In the genomic region with DNA sequence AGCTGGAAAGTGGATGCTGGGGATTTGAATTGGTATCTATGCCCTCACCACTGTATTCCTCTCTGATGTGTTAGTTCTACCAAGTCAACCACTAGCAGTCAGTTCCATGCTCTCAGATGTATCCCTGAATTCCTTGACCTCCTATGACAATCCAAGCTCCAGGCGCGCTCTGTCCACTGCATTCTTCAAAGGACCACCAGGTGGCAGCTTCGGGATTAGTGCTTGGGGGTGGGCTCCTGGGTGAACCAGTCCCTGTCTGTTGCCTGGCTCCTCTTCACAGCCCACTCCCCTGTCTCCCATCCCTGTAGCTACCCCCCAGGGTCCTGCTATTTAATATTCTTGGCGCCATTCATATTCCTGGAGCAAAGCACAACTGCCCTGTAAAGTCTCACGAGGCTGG, we compare ENCODE assay signal across 9 mouse cellular contexts. TPM values are rescaled to one million over a fixed set of nuclear protein-coding genes. Genes with fewer than 3 reads are reported as not detected.
DNase-seq lines count a peak whose midpoint lies in the region; ATAC-seq and TF ChIP-seq lines count a peak whose summit lies in the region.
"Had no signal": no experiment of that assay in that cellular context is flagged by ENCODE, and none has a peak within 500 bp of the region (broad histone marks: within the 10 kb centered on the region; RNA-seq: fewer than 3 reads in every experiment).

No protein-coding gene starts in this region.

- H3K36me3 ChIP-seq in forebrain, embryonic 10.5 days (replicated peaks), result no peaks in the 10 kb centered on the region
- H3K36me3 ChIP-seq in forebrain, embryonic 16.5 days (ENCODE audit: control insufficient read depth, insufficient read depth), result no peaks in the 10 kb centered on the region
- no peaks in the 10 kb centered on the region for H3K36me3 ChIP-seq in liver, adult 2 months (ENCODE audit: control insufficient read depth, insufficient read depth, low read length)
- H3K36me3 ChIP-seq in liver, embryonic 11.5 days (ENCODE audit: control insufficient read depth, insufficient read depth, low read length), result no peaks in the 10 kb centered on the region
- H3K36me3 ChIP-seq: liver, embryonic 15.5 days had no signal

- peaks cover 26% of the 10 kb centered on the region for H3K27me3 ChIP-seq in forebrain, embryonic 10.5 days (ENCODE audit: poor library complexity, severe bottlenecking)
- H3K27me3 ChIP-seq in forebrain, embryonic 16.5 days (replicated peaks; ENCODE audit: control insufficient read depth, insufficient read depth, low read length), result 0 out of 2 replicates have a peak, but pooled peaks cover 2% of the 10 kb centered on the region
- 0 out of 2 replicates have a peak, but pooled peaks cover 3% of the 10 kb centered on the region for H3K27me3 ChIP-seq in liver, adult 2 months (ENCODE audit: control insufficient read depth, insufficient read depth, low read length)
- 0 out of 2 replicates have a peak, but pooled peaks cover 6% of the 10 kb centered on the region for H3K27me3 ChIP-seq in liver, embryonic 11.5 days (replicated peaks; ENCODE audit: control insufficient read depth, insufficient read depth, low read length)

- no peak for TF ChIP-seq POLR2A in liver, adult 2 months (IDR thresholded peaks at IDR 0.05; ENCODE audit: extremely low read depth, insufficient read depth, low read length)

- TF ChIP-seq CTCF in liver, adult 2 months (IDR thresholded peaks at IDR 0.05; ENCODE audit: low read depth, low read length), result peak; percentile 44

- H3K27ac ChIP-seq in forebrain, embryonic 10.5 days, result peak overlapping the region; percentile 90; the same call in 1 of the 2 replicates
- H3K27ac ChIP-seq in forebrain, embryonic 16.5 days (ENCODE audit: low read length), result no peak overlapping the region
- H3K27ac ChIP-seq in liver, adult 2 months (replicated peaks; ENCODE audit: insufficient read depth, low read depth, low read length), result no peak overlapping the region
- no peak overlapping the region for H3K27ac ChIP-seq in liver, embryonic 11.5 days (ENCODE audit: low read depth, low read length)
- H3K27ac ChIP-seq: liver, embryonic 15.5 days had no signal

- H3K4me3 ChIP-seq in forebrain, embryonic 10.5 days, result no peak overlapping the region
- H3K4me3 ChIP-seq in forebrain, embryonic 16.5 days (replicated peaks; ENCODE audit: low read length), result no peak overlapping the region
- H3K4me3 ChIP-seq in liver, adult 2 months (ENCODE audit: insufficient read depth, low read depth, low read length), result no peak overlapping the region
- no peak overlapping the region for H3K4me3 ChIP-seq in liver, embryonic 11.5 days (ENCODE audit: low read depth, low read length)
- H3K4me3 ChIP-seq: liver, embryonic 15.5 days had no signal

- H3K4me1 ChIP-seq in forebrain, embryonic 10.5 days, result peaks cover 61% of the 10 kb centered on the region
- H3K4me1 ChIP-seq in forebrain, embryonic 16.5 days (replicated peaks; ENCODE audit: control insufficient read depth, insufficient read depth, low read length), result peaks cover 38% of the 10 kb centered on the region
- H3K4me1 ChIP-seq in liver, adult 2 months (ENCODE audit: control insufficient read depth, insufficient read depth, low read length), result no peaks in the 10 kb centered on the region
- peaks cover 20% of the 10 kb centered on the region for H3K4me1 ChIP-seq in liver, embryonic 11.5 days (replicated peaks; ENCODE audit: control insufficient read depth, insufficient read depth, low read length)

- ATAC-seq in forebrain, embryonic 16.5 days, result no peak
- ATAC-seq in liver, embryonic 11.5 days (replicated peaks; ENCODE audit: low FRiP score), result no peak

- peak; percentile 81 for DNase-seq in forebrain, embryonic 10.5 days (ENCODE audit: extremely low spot score, low spot score)
- no peak for DNase-seq in liver, adult 2 months (ENCODE audit: extremely low read depth, low read depth, low spot score)
- no peak for DNase-seq in liver, embryonic 11.5 days (ENCODE audit: low spot score)
- peak; percentile 87 for DNase-seq in R1 (ENCODE audit: low read depth, low spot score)
- DNase-seq in kidney, postnatal 36 days, result peak; percentile 37 to 71
- DNase-seq in thymus, postnatal 36 days, result peak; percentile 23 to 31
- DNase-seq in left cerebral cortex, adult 8-10 months (ENCODE audit: low spot score in 2 of 2), result no peak

- 9% methylated on average over 5 of the region's 5 CpGs for WGBS in forebrain, embryonic 10.5 days
- WGBS in forebrain, embryonic 16.5 days, result 6% methylated on average over 5 of the region's 5 CpGs
- WGBS in liver, adult 2 months, result 46% methylated on average over 5 of the region's 5 CpGs
- WGBS in liver, embryonic 11.5 days, result 21% methylated on average over 5 of the region's 5 CpGs

- H3K79me2 ChIP-seq in liver, adult 2 months (ENCODE audit: control insufficient read depth, insufficient read depth, low read length), result no peaks in the 10 kb centered on the region

- no peaks in the 10 kb centered on the region for H3K9me3 ChIP-seq in forebrain, embryonic 10.5 days
- no peaks in the 10 kb centered on the region for H3K9me3 ChIP-seq in forebrain, embryonic 16.5 days (ENCODE audit: control insufficient read depth, low read length)
- H3K9me3 ChIP-seq in liver, embryonic 11.5 days (ENCODE audit: control insufficient read depth, low read length), result no peaks in the 10 kb centered on the region
- H3K9me3 ChIP-seq: liver, embryonic 15.5 days had no signal

- H3K9ac ChIP-seq in forebrain, embryonic 16.5 days (replicated peaks; ENCODE audit: low read depth, low read length), result no peak overlapping the region
- no peak overlapping the region for H3K9ac ChIP-seq in liver, adult 2 months (ENCODE audit: low read depth, low read length)
- H3K9ac ChIP-seq in liver, embryonic 11.5 days (ENCODE audit: low read depth, low read length), result no peak overlapping the region
- H3K9ac ChIP-seq: liver, embryonic 15.5 days had no signal

- H3K4me2 ChIP-seq in forebrain, embryonic 16.5 days (ENCODE audit: low read length), result no peak overlapping the region
- no peak overlapping the region for H3K4me2 ChIP-seq in liver, embryonic 11.5 days
- H3K4me2 ChIP-seq: liver, embryonic 15.5 days had no signal

RNA-seq across cellular contexts. Expression of a gene that starts 1.5 kb away (rescaled TPM):
- polyA plus RNA-seq in forebrain, embryonic 10.5 days (2016; fragmentation: Nextera tagmentation; extraction: Ambion mirVana), result 30.4 and 30.9 TPM in 2 replicates
- polyA plus RNA-seq in forebrain, embryonic 16.5 days (2015; fragmentation: Nextera tagmentation; extraction: Ambion mirVana), result 5.0 and 5.7 TPM in 2 replicates
- total RNA-seq in liver, adult 2 months (2014; rRNA removed), result not detected in 2 replicates
- polyA plus RNA-seq in liver, adult 2 months (2012; rRNA removed), result 0.04 and 0.10 TPM in 2 replicates
- 4.8 and 5.0 TPM in 2 replicates for polyA plus RNA-seq in liver, embryonic 11.5 days (2014; fragmentation: Nextera tagmentation; extraction: Ambion mirVana)
- total RNA-seq in left cerebral cortex, adult 8-10 months (2022), result 1 to 10 TPM; 3.1 to 5.0 (median 4.3) TPM

Comparison
In these comparisons a context has a peak if more than half of its experiments do, and no peak if none do; other contexts are left out.
1. DNase-seq: peak in forebrain, embryonic 10.5 days (single experiment), R1 (single experiment), kidney, postnatal 36 days (2 of 2) and thymus, postnatal 36 days (2 of 2); none in liver, adult 2 months (single experiment), liver, embryonic 11.5 days (single experiment) and left cerebral cortex, adult 8-10 months (0 of 2).